Mouse (Mus musculus) ES-Bruce4 (cell line): ENCODE results near the gene Mfap2. TPM values are rescaled to one million over a fixed set of nuclear protein-coding genes. Genes with fewer than 3 reads are reported as not detected.

Source experiments
- H3K27ac ChIP-seq: 2 replicates; pipeline ENCODE4 v1.5.1; 2012; ENCODE audit warnings: low read length, inconsistent platforms; ENCODE audit not compliant: insufficient read depth
- H3K27me3 ChIP-seq: 2 replicates; pipeline ENCODE4 v1.6.1; 2012; ENCODE audit warnings: mild to moderate bottlenecking, low read length, inconsistent platforms; ENCODE audit not compliant: control insufficient read depth, poor library complexity, insufficient read depth, severe bottlenecking
- H3K36me3 ChIP-seq: 2 replicates; pipeline ENCODE4 v1.6.1; 2012; ENCODE audit warnings: inconsistent platforms, mild to moderate bottlenecking, low read length, moderate library complexity; ENCODE audit not compliant: control insufficient read depth, poor library complexity, insufficient read depth, severe bottlenecking
- H3K4me1 ChIP-seq: one replicate; pipeline ENCODE4 v1.8.1; 2011; ENCODE audit warnings: low read length; ENCODE audit not compliant: control insufficient read depth, insufficient read depth
- H3K4me3 ChIP-seq: 2 replicates; pipeline ENCODE4 v1.5.1; 2011; ENCODE audit warnings: low read depth, mild to moderate bottlenecking, low read length
- H3K9ac ChIP-seq: 2 replicates; pipeline ENCODE4 v1.6.1; 2012; ENCODE audit warnings: low read depth, mild to moderate bottlenecking, inconsistent platforms; ENCODE audit not compliant: poor library complexity, severe bottlenecking
- H3K9me3 ChIP-seq: replicated peaks from 2 replicates; pipeline ENCODE4 v1.6.1; 2012; ENCODE audit warnings: mild to moderate bottlenecking, low read length, inconsistent platforms; ENCODE audit not compliant: control insufficient read depth, poor library complexity, insufficient read depth, severe bottlenecking
- CTCF ChIP-seq: IDR thresholded peaks from one replicate; pipeline ENCODE4 v1.8.1; 2011; ENCODE audit warnings: low read depth, low read length
- EP300 ChIP-seq: IDR thresholded peaks from 2 replicates; pipeline ENCODE4 v1.6.1; 2011; ENCODE audit warnings: low read depth, low read length; ENCODE audit not compliant: insufficient read depth
- POLR2A ChIP-seq: IDR thresholded peaks from one replicate; pipeline ENCODE4 v1.8.1; 2011; ENCODE audit warnings: low read length; ENCODE audit not compliant: insufficient read depth
- polyA plus RNA-seq: library from polyadenylated mRNA; stranded (reverse); fragments of >200 nt; gene quantifications from 2 replicates; pipeline ENCODE4 v1.2.4, GENCODE M21; 2011; ENCODE audit warnings: low read depth; ENCODE audit not compliant: missing spikeins, insufficient read depth, insufficient read length

The Mfap2 gene
- polyA plus RNA-seq, 1 experiment, result 5.2 TPM

DNA sequence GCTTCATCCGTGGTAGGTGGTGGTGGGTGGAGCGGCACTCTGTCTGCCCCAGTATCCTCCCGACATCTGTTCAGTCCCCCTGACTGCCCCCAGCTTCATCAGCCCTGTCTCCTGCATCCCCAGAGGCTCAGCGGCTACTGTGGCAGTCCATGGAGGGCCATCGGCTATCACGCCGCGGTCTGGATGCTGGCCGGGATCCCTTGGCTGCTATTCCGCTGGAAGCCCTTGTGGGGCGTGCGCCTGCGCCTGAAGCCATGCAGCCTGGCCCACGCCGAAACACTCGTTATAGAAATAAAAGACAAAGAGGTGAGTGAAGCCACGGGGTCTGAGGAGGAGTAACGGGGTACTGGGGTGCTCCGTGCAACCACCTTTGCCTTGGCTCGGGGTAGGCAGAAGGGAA lies 18.0 kb upstream of the Mfap2 start:
- no peaks in the 10 kb centered on the region for H3K27me3 ChIP-seq
- H3K36me3 ChIP-seq, result no peaks in the 10 kb centered on the region
- H3K4me1 ChIP-seq, result no peaks in the 10 kb centered on the region
- no peak for TF ChIP-seq EP300
- no peak for TF ChIP-seq POLR2A
- no peak for TF ChIP-seq CTCF
- H3K27ac ChIP-seq, result no peak overlapping the region
- H3K4me3 ChIP-seq, result no peak overlapping the region
- no peaks in the 10 kb centered on the region for H3K9me3 ChIP-seq
- no peak overlapping the region for H3K9ac ChIP-seq

DNA sequence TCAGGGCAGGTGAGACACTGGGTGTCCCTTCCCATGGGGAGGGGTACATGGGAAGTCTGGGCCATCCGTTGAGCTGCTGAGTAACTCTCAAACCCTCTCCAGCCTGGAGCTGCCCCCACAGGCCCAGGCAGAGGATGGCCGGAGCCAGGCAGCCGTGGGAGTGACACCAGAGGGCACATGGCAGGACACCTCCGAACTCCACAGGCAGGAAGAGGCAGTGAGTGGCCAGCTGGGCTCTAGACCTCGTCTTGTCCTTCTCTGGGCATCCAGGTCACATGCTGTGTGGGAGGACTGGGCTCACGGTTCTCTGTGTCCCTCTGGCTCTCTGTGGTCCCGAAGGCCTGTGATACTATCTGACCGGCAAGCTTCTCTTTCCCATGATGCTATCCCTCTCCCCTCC lies 16.4 kb upstream of the Mfap2 start:
- H3K36me3 ChIP-seq, result no peaks in the 10 kb centered on the region
- H3K4me1 ChIP-seq, result no peaks in the 10 kb centered on the region
- no peaks in the 10 kb centered on the region for H3K9me3 ChIP-seq
- H3K4me3 ChIP-seq, result no peak overlapping the region
- TF ChIP-seq CTCF (no peak), POLR2A (no peak), EP300 (no peak)
- no peaks in the 10 kb centered on the region for H3K27me3 ChIP-seq
- no peak overlapping the region for H3K9ac ChIP-seq
- no peak overlapping the region for H3K27ac ChIP-seq

DNA sequence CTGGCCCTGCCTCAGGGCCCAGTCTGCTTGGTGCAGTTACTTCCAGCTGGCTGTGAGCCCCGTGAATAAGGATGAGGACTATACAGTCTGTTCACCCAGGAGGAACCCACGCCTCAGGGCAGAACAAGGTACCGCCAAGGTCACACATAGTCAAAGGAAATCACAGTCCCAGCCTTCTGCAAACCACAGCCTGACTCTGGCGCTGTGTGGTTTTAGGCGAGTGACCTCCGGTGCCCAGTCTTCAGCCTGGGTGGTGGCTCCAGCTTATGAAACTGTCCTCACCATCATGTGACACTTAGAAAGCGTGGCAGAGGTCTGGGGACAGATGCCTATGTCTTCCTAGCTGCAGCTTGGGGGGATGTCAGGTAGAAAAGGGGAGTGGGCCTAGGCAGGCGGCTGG lies 14.4 kb upstream of the Mfap2 start:
- TF ChIP-seq EP300 (no peak), POLR2A (no peak), CTCF (no peak)
- Histone ChIP-seq H3K4me1 (no peaks in the 10 kb centered on the region), H3K27me3 (no peaks in the 10 kb centered on the region), H3K4me3 (no peak overlapping the region), H3K9me3 (no peaks in the 10 kb centered on the region), H3K9ac (no peak overlapping the region), H3K36me3 (no peaks in the 10 kb centered on the region), H3K27ac (no peak overlapping the region)

DNA sequence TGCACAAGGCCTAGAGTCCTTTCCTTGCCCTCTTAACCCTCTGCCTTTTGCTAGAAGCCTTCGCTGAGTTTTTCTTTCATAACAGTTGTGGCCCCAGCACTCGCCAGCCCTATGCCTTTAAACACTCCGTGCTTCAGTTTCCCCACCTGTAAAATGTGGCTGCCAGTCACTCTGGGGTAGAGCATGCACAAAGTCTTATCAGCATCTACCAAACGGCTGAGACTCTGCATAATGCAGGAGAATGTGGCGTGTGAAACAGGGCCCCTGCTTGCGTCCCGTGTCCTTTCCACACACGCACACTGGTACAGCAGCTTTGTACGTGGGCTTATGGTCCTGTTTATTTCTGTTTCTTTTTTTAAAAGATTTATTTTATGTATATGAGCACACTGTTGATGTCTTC lies 13.4 kb upstream of the Mfap2 start:
- no peaks in the 10 kb centered on the region for H3K9me3 ChIP-seq
- H3K36me3 ChIP-seq, result no peaks in the 10 kb centered on the region
- H3K4me3 ChIP-seq, result no peak overlapping the region
- no peak overlapping the region for H3K27ac ChIP-seq
- no peak overlapping the region for H3K9ac ChIP-seq
- H3K27me3 ChIP-seq, result no peaks in the 10 kb centered on the region
- no peak for TF ChIP-seq EP300
- TF ChIP-seq CTCF, result no peak
- no peak for TF ChIP-seq POLR2A
- H3K4me1 ChIP-seq, result no peaks in the 10 kb centered on the region

DNA sequence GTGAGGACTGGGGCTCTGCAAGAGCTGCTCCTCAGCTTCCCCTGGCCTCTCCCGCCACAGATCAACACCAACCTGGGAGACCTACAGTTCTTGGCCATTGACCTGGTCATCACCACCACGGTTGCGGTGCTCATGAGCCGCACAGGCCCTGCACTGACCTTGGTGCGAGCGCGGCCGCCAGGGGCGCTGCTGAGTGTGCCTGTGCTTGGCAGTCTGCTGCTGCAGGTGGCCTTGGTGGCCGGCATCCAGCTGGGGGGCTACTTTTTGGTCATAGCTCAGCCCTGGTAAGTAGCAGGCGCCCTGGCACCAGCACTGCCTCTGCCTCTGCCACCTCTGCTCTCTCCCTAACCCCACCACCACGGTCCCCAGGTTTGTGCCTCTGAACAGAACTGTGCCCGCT lies 4.2 kb upstream of the Mfap2 start:
- H3K27ac ChIP-seq, result no peak overlapping the region
- no peaks in the 10 kb centered on the region for H3K36me3 ChIP-seq
- TF ChIP-seq EP300, result no peak
- TF ChIP-seq CTCF, result peak; percentile 70
- H3K27me3 ChIP-seq, result no peaks in the 10 kb centered on the region
- no peak overlapping the region for H3K4me3 ChIP-seq
- H3K4me1 ChIP-seq, result no peaks in the 10 kb centered on the region
- H3K9ac ChIP-seq, result no peak overlapping the region
- peaks cover 9% of the 10 kb centered on the region; the same call in 1 of the 2 replicates for H3K9me3 ChIP-seq

DNA sequence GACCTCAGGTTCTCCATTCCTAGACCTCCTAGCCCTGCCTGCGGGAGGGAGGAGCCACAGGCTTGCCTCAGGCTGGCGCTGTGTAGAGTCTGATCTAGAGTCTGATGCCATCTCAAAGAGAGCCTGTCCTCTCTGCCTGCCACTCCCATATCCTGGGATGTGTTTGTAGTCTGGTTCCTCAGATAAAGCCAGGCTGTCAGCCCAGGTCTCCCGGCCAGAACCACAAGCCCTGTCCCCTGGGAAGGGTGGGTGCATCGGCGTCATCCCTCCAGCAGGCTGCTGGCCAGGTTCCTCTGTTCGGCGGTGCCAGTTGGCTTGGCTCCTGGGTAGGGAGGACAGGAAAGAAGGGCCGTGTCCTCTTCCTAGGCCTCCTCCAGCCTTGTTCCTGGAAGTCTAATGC lies 2.2 kb upstream of the Mfap2 start:
- H3K36me3 ChIP-seq, result no peaks in the 10 kb centered on the region
- H3K27ac ChIP-seq, result no peak overlapping the region
- H3K27me3 ChIP-seq, result no peaks in the 10 kb centered on the region
- no peak for TF ChIP-seq POLR2A
- no peak for TF ChIP-seq CTCF
- no peak for TF ChIP-seq EP300
- H3K9ac ChIP-seq, result no peak overlapping the region
- H3K4me3 ChIP-seq, result no peak overlapping the region
- H3K4me1 ChIP-seq, result no peaks in the 10 kb centered on the region
- H3K9me3 ChIP-seq, result peaks cover 9% of the 10 kb centered on the region; the same call in 1 of the 2 replicates
